Mouse (Mus musculus): ENCODE measurements at regions not wholly inside any gene's neighbourhood (a gene's known extent, or its start where the extent isn't known, plus 50 kb on each side); places are given as distances from the start of the nearest gene placed in this dataset.

- DNase-seq (ENCODE audit: low spot score): no peak
Measured at GRCm38 (mm10) chr2:30698758-30699535, 104.1 kb downstream of the Cstad start.

DNA sequence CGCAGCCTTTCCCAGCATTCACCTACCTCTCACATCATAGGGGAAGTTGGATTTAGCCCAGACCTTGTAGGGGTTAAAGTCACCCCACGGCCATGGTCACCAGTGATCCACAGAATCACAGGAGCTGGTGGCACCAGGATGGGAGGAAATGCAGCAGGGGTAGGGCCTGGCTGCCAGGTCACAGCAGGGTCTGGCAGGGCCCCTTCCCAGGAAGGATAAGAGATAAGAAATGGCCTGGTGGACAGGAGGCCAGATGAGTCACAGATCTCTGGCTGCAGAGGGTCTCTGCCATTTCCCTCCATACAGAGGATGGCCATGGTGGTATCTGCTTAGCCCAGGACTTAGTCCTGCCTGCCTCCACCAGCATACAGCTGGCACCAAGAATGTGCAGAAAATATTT, 103.0 kb downstream of the Cstad start:
- no peak for DNase-seq (ENCODE audit: low spot score)

DNA sequence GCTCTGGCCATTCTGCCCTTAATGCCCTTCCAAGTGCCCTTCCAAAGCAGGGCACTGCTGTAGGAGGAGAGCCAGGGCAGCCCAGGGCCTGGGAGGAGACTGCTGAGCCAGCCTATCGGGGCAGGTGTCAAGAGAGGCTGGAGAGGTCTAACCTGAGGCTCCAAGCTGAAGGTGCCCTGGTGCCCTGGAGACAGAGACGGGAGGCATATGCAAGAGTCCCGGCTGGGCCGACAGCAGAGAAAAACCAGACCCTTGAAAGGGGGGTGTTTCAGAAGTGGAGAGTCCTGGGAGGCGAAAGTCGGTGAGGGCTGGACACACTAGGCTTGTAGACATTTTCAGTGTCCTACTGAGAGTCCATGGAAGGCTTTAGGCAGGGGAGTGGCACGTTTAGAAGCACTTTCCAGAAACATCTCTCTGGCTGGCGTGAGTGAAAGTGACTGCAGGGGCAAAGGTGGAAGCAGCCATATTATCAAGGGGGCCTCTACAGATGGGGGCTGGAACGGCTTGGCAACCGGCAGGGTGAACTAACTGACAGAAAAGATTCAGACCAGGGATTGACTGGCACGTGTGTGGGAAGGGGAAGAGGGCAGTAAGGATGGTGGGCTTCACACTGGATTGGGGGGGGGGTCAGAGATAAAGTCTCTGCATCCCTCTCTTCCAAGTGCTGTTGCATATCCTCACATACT, 101.1 kb downstream of the Cstad start:
- no peak for DNase-seq (ENCODE audit: low spot score)

GRCm38 (mm10) chr2:30695041-30695440, 100.2 kb downstream of the Cstad start:
- DNase-seq (ENCODE audit: low spot score): no peak

DNA sequence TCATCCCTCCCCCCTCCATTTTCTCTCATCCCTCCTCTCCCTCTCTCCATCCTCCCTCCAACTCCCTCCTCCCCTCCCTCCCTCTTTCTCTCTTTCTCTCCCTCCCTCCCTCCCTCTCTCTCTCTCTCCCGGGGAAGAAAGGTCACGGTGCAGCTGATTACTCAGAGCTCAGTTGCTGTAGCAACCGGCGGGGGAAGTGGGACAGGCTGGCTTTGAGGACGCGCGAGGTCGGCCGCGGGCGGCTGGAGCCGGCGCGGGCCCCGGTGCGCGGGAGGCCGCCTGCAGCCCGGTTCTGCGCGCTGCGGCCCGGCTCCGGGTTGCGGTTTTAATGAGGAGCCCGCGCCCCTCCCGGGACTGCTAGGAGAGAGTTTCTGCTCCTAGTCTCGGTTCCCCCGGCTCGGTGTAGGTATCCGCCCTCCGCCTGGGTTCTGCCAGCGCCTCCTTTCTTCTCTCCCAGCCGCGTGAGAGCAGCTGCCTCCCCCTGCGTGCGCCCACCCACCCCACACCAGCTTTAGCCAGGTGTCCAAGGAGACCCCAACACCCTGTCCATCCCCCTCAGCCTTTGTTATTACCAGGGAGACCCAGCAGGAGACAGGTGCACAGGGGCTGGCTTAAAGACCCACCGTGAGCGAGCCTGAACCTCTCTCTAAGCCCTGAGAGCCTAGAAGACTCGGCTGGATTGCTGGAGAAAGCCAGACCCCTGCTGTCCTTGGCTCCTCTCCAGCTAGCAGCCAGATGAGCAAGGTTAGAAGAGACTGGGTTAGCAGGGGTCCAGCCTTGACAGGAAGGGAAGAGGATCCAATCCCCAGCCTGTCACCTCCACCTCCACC, 98.6 kb downstream of the Cstad start:
- no peak for DNase-seq (ENCODE audit: low spot score)

DNA sequence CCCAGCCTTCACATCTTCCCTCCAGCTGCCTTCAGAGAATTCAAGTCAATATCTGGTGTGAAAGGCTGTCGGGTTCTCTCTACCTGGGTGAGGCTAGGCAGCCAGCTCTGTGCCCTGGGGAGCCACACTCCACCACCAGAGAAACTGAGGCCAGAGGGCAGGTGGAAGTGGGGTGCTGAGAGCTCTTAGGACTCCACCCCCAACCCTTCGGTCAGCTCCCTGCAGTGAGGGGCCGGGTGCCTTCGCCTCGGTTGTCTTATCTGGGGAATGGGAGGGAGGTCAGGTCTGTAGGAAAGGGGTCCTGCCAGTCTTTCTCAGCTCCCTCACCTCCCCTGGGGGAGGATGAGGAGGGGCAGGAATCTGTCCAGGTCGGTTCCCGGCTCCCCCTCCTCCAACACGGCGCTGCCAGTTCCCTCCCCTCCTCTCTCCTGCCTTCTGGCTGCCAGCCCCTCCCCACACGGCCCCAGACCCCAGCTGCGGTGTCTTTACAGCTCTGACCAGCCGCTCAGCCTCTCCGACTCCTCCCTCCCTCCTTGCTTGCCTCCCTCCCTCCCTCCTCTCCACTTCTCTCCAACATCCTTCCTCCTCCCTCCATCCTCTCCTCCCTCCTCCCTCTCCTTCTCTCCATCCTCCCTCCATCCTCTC, 97.8 kb downstream of the Cstad start:
- DNase-seq (ENCODE audit: low spot score): no peak

GRCm38 (mm10) chr2:30691857-30692560, 97.2 kb downstream of the Cstad start:
- DNase-seq (ENCODE audit: low spot score): no peak

- no peak for DNase-seq (ENCODE audit: low spot score)
Measured at GRCm38 (mm10) chr2:30690925-30691856, 96.4 kb downstream of the Cstad start.

DNA sequence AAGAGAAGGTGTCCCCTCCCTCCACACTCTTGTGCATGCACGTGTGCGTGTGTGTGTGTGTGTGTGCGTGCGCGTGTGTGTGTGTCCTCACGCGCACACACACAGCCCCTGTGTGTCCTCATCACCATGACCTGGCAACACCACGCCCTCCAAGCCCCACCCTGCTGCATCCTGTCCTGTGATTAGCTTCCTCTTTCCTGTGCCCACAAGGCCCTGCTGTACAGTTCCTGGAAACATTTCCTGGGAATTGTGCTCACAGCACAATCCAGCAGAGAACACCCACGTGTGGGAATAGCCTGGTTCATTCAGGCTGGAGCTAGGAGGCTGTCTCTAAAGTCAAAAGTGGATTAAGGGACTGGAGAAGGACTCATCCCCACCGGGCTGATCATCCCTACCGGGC, 95.5 kb downstream of the Cstad start:
- no peak for DNase-seq (ENCODE audit: low spot score)

GRCm38 (mm10) chr2:30688402-30688801, 93.6 kb downstream of the Cstad start:
- no peak for DNase-seq (ENCODE audit: low spot score)

GRCm38 (mm10) chr2:30687121-30687551, 92.3 kb downstream of the Cstad start:
- DNase-seq (ENCODE audit: low spot score): no peak

DNA sequence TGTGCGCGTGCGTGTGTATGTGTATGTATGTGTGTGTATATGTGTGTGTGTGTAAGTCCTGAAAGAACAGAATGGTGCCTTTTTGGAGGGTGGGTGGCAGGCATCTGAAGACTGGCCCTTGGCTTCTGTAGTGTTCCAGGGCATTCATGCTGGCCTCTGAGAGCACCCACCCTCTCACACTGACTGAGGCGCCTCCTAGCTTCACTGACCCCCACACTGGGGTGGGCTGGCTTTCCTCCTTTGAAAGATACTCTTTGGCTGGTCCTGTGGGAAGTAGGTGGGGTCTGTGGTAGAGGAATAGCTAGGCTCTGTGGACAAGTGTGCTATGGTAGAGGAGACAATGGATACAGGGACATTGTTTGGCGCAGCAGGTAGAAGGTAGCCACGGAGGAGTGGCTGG, 91.5 kb downstream of the Cstad start:
- no peak for DNase-seq (ENCODE audit: low spot score)

DNA sequence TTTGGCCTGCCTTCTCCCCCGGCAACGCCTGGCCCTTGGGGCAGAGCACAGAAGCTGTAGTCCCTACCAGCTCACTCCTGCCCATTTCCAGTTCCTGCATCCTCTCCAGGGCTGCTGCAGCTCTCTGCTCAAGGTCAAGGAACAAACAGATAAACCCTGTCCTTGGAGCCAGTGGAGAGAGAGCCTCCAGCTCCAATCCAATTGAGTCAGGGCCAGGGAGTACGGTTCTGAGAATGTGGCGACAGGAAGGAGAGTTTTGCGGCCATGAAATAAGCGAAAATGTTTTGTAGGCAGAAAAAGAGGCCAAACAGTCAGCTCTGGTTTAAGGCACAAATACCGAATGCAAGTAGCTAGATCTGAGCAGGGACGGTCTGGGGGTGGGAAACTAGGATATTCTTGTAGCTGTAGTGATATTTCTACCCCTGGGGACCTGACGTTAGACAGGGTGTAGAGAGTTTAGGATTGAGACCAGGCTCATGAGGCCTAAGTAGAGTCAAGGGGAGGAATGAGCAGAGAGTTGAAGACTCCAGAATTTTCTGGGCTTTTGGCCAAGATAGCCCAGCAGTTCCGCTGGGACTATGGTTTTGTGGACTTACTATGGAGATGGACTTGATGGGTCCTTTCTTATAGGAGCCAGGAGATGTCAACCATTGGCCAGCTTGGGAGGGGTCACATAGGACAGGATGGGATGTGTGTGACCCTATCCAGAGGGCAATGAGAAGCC, 90.5 kb downstream of the Cstad start:
- DNase-seq (ENCODE audit: low spot score): no peak

DNA sequence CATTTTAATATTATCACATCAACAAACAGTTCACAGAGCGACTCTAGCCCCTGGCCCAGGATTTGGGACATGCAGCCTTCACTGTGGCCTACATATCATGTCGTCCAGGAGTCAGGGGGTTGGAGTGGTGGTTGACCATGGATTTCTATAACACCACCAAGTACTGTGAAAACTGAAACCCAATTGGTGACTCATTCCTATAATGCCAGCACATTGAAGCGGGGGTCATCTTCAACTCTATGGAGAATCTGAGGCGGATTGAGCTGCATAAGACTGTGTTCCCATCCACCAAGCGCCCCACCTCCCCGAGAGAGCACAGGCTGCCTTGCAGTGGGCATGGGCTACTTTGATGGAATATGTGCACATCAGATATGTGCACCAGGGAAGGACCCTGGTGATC, 89.6 kb downstream of the Cstad start:
- no peak for DNase-seq (ENCODE audit: low spot score)

DNA sequence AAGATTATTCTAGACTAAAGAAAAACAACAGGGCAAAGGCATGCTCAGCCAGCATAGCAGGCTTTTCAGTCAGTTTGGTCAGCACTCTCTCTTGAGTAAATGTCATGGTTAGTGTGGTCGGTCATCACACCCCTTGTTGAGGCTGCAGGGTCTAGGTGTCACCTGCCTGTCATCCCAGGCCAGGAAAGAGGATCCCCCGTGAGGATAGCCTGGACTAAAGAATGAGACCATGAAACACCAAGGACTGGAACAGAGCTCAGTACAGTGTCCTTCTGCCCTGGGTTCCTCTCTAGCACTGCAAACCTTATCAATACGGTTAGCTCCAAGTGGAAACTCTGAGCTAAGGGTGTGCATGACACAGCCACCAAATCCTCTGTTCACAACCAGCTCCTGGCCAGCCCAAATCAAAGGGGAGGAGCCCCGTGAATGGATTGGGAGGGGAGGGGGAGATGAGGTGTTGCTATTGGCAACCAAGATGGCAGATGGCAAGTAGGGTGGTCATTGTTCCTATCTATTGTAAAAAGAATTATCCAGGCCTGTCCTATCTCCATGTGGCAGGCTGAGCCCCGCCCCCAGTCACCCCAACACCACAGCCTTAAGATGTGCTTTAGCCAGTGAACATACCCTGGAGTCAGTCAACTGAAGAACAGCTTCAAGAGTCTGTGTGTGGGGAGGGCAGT, 87.4 kb downstream of the Cstad start:
- no peak for DNase-seq (ENCODE audit: low spot score)

GRCm38 (mm10) chr2:30681642-30682041, 86.8 kb downstream of the Cstad start:
- no peak for DNase-seq (ENCODE audit: low spot score)

DNA sequence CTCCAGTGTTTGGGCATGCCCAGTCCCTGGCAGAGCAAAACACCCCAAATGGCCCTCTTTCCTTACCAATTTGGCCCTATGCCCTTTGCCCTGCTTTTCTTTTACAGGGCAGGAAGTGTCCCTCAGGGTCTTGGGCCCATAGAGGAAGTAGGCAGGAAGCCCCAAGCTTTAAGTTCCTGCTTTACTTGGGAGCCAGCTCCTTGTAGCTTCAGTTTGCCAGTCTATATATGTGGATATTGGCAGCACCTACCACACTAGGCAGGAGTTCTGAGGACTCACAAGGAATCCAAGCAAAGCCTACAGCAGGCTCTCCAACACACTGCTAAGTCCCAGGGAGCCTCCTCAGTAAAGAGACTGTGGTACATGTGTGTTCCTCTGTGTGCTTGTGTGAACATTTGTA, 84.2 kb downstream of the Cstad start:
- no peak for DNase-seq (ENCODE audit: low spot score)

DNA sequence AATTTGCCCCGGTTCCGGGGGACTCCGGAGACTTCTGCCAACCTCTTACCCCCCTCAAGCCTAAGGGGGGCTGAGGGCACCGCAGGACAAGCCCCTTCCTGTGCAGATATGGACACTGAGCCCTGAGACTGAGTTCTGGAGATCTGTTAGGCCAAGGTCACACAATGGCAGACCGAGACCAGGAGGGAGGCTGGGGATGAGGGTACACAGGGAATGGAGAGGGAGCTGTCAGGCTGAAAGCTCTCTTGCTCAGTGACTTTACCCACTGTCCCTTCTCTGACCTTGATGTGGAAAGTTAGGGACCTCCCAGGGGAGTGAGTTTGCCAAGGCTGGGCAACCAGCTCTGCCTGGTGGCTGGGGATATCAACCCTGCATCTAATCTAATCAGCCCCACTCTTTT, 82.7 kb downstream of the Cstad start:
- no peak for DNase-seq (ENCODE audit: low spot score)

- no peak for DNase-seq (ENCODE audit: low spot score)
Measured at GRCm38 (mm10) chr2:30676833-30677459, 82.1 kb downstream of the Cstad start.

All from urinary bladder, postnatal 10 days (tissue).